Mouse (Mus musculus) liver, postnatal 0 days (tissue): ENCODE measurements around the gene Adamts20. TPM values are rescaled to one million over a fixed set of nuclear protein-coding genes. Genes with fewer than 3 reads are reported as not detected.

Source experiments
- ATAC-seq: fragments of 200-750 bp; cut with Nextera tagmentation; 2 replicates; pipeline ENCODE4 v1.8.0; 2017; ENCODE audit warnings: mild to moderate bottlenecking, moderate library complexity
- DNase-seq: peaks from one replicate; pipeline ENCODE4 v3.0.0-alpha.2; 2016
- H3K27ac ChIP-seq: fragments of 300-500 bp; sonication (generic); 2 replicates; pipeline ENCODE4 v1.5.1; 2014; ENCODE audit warnings: antibody characterized with exemption, moderate library complexity, mild to moderate bottlenecking, low read depth
- H3K27me3 ChIP-seq: fragments of 300-500 bp; sonication (generic); 2 replicates; pipeline ENCODE4 v1.6.1; 2014; ENCODE audit warnings: low read length, control low read depth, mixed read lengths; ENCODE audit not compliant: insufficient read depth
- H3K36me3 ChIP-seq: fragments of 300-500 bp; sonication (generic); replicated peaks from 2 replicates; pipeline ENCODE4 v1.6.1; 2014; ENCODE audit warnings: mild to moderate bottlenecking, control low read depth, low read length, moderate library complexity, mixed read lengths; ENCODE audit not compliant: insufficient read depth
- H3K4me1 ChIP-seq: fragments of 300-500 bp; sonication (generic); 2 replicates; pipeline ENCODE4 v1.6.1; 2014; ENCODE audit warnings: antibody characterized with exemption, mild to moderate bottlenecking, control low read depth; ENCODE audit not compliant: insufficient read depth
- H3K4me2 ChIP-seq: fragments of 300-500 bp; sonication (generic); 2 replicates; pipeline ENCODE4 v1.6.1; 2014; ENCODE audit warnings: low read depth, mild to moderate bottlenecking, low read length, moderate library complexity, mixed read lengths
- H3K4me3 ChIP-seq: fragments of 300-500 bp; sonication (generic); 2 replicates; pipeline ENCODE4 v1.5.1; 2014; ENCODE audit warnings: low read depth, low read length
- H3K9ac ChIP-seq: fragments of 300-500 bp; sonication (generic); replicated peaks from 2 replicates; pipeline ENCODE4 v1.6.1; 2014; ENCODE audit warnings: mild to moderate bottlenecking, moderate library complexity
- H3K9me3 ChIP-seq: fragments of 300-500 bp; sonication (generic); 2 replicates; pipeline ENCODE4 v1.6.1; 2016; ENCODE audit warnings: mild to moderate bottlenecking, control low read depth, low read length, mixed read lengths
- CTCF ChIP-seq: sonication (generic); IDR thresholded peaks from 2 replicates; pipeline ENCODE4 v1.5.1; 2016; ENCODE audit warnings: antibody characterized with exemption, low read depth
- EP300 ChIP-seq: IDR thresholded peaks from 2 replicates; pipeline ENCODE4 v1.6.1; 2016; ENCODE audit warnings: antibody characterized with exemption, low read depth, mild to moderate bottlenecking
- WGBS: fragments of 180-500 bp; shearing (Covaris S2); extraction: QIAGEN DNeasy Blood & Tissue Kit; methylation state at CpG from one replicate; pipeline ENCODE4 v1.1.7; 2014; ENCODE audit not compliant: insufficient replicate concordance; 5-methylcytosine and 5-hydroxymethylcytosine counted together
- polyA plus RNA-seq: library from polyadenylated mRNA; unstranded; fragments of >200 nt; fragmentation: Nextera tagmentation; extraction: Ambion mirVana; gene quantifications from 2 replicates; pipeline ENCODE4 v1.2.1, GENCODE M21; 2015

The Adamts20 gene
- polyA plus RNA-seq, 1 experiment from 2014 or later = not detected

- no peak for TF ChIP-seq CTCF
- no peak for TF ChIP-seq EP300
- WGBS = 63% methylated on average over 18 of the region's 18 CpGs
Observed at GRCm38 (mm10) chr15:94417216-94418155, 47.7 kb downstream of the Adamts20 start.

DNA sequence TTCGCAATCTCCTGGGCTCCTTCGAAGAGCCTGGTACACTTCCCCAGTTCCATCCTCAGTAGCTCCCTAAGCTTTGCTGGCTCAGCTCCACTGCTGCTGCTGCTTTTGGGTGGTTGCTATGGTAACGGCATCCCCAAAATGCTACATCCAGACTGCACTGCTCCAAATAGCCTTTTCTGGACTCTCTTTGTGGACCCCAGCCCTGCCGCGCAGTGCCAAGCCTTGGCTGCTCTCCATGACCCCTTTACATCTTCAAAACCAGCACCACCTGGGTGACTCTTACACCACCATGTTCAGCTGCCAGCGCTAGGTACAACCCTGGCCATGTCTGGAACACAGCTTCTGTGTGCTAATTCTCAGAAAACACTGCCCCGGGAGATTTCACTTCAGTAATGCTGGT lies 55.4 kb downstream of the Adamts20 start:
- 82% methylated on average over 7 of the region's 7 CpGs for WGBS
- Histone ChIP-seq H3K27ac (no peak overlapping the region), H3K9ac (no peak overlapping the region), H3K4me2 (no peak overlapping the region), H3K4me3 (no peak overlapping the region), H3K9me3 (no peaks in the 10 kb centered on the region), H3K4me1 (no peaks in the 10 kb centered on the region), H3K36me3 (no peaks in the 10 kb centered on the region), H3K27me3 (peaks cover 6% of the 10 kb centered on the region)
- TF ChIP-seq EP300 (no peak), CTCF (no peak)
- no peak for DNase-seq
- no peak for ATAC-seq

More at GRCm38 (mm10) chr15:94417216-94418155, 47.7 kb downstream of the Adamts20 start:
- H3K27me3 ChIP-seq = no peaks in the 10 kb centered on the region
- H3K4me3 ChIP-seq = no peak overlapping the region
- no peaks in the 10 kb centered on the region for H3K36me3 ChIP-seq
- H3K4me1 ChIP-seq = no peaks in the 10 kb centered on the region
- no peak overlapping the region for H3K9ac ChIP-seq
- no peak overlapping the region for H3K4me2 ChIP-seq
- no peaks in the 10 kb centered on the region for H3K9me3 ChIP-seq
- no peak overlapping the region for H3K27ac ChIP-seq
- no peak for DNase-seq
- ATAC-seq = no peak

GRCm38 (mm10) chr15:94406364-94406763 lies 58.9 kb downstream of the Adamts20 start:
- Histone ChIP-seq H3K9ac (no peak overlapping the region), H3K27ac (no peak overlapping the region), H3K4me2 (no peak overlapping the region), H3K9me3 (no peaks in the 10 kb centered on the region), H3K27me3 (peaks cover 36% of the 10 kb centered on the region), H3K36me3 (no peaks in the 10 kb centered on the region), H3K4me3 (no peak overlapping the region), H3K4me1 (peaks cover 7% of the 10 kb centered on the region; the same call in 1 of the 2 replicates)
- no peak for ATAC-seq
- no peak for TF ChIP-seq EP300
- TF ChIP-seq CTCF = no peak
- 23% methylated on average over 2 of the region's 2 CpGs for WGBS
- DNase-seq = no peak

DNA sequence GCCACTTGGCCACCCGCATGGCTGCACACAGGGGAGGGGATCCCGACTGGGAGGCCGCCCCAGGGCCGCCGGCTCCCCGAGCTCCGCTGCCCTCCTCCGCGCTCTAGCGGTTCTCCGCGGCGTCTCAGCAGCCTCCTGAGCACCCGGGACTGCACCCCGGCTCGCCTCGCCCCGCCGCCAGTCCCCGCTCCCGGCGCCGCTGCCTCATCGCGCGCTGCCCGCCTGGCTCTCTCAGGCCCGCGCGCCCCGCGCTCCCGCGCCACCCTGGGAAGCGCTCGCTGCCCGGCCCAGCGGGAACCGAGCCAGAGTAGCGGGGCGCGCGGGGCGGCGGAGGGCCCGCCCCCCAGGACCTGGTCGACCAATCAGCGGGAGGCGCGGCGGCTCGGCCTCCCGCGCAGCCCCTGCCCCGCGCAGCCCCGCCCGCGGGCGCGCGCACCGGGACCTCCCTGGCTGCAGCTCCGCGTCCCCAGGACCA lies 61.1 kb downstream of the Adamts20 start:
- H3K27ac ChIP-seq = no peak overlapping the region
- DNase-seq = peak; percentile 50
- no peak for TF ChIP-seq EP300
- no peak for TF ChIP-seq CTCF
- ATAC-seq = peak; percentile 40; the same call in 1 of the 2 replicates
- H3K4me2 ChIP-seq = peak overlapping the region; percentile 77
- peak overlapping the region; percentile 47 for H3K4me3 ChIP-seq
- H3K9me3 ChIP-seq = no peaks in the 10 kb centered on the region
- peaks cover 36% of the 10 kb centered on the region for H3K27me3 ChIP-seq
- H3K9ac ChIP-seq = no peak overlapping the region
- under 1% methylated on average over 52 of the region's 65 CpGs for WGBS
- peaks cover 7% of the 10 kb centered on the region; the same call in 1 of the 2 replicates for H3K4me1 ChIP-seq
- H3K36me3 ChIP-seq = no peaks in the 10 kb centered on the region

GRCm38 (mm10) chr15:94403461-94404070 lies 61.7 kb downstream of the Adamts20 start:
- H3K9me3 ChIP-seq = no peaks in the 10 kb centered on the region
- DNase-seq (no peak), ATAC-seq (0 out of 2 replicates have a peak, but pooled peaks have one; percentile 7)
- no peak overlapping the region for H3K9ac ChIP-seq
- H3K27ac ChIP-seq = no peak overlapping the region
- H3K4me2 ChIP-seq = peak overlapping the region; percentile 77
- H3K27me3 ChIP-seq = peaks cover 36% of the 10 kb centered on the region
- H3K4me1 ChIP-seq = peaks cover 7% of the 10 kb centered on the region; the same call in 1 of the 2 replicates
- peak overlapping the region; percentile 47 for H3K4me3 ChIP-seq
- TF ChIP-seq CTCF (no peak), EP300 (no peak)
- H3K36me3 ChIP-seq = no peaks in the 10 kb centered on the region
- 3% methylated on average over 34 of the region's 34 CpGs for WGBS

DNA sequence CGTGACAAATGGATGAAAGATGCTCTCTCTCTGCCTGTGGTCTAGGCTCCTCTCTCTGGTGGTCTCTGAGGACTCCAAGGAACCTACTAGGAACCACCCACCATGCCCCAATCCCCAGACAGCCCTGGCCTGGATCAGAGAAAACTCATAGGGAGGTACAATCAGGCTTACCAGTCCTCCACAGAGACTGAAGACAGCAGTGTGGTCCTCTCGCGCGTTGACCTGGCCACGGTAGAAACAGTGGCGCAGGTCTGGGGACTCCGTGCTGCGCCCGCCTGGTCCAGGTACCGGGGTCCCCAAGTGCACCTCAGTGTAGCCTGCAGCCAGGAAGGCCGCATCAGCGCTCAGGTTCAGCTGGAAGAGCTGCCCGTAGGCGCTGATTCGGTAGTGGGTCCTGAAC lies 62.2 kb downstream of the Adamts20 start:
- no peak for DNase-seq
- peaks cover 7% of the 10 kb centered on the region; the same call in 1 of the 2 replicates for H3K4me1 ChIP-seq
- H3K4me3 ChIP-seq = no peak overlapping the region
- WGBS = 12% methylated on average over 15 of the region's 15 CpGs
- H3K9me3 ChIP-seq = no peaks in the 10 kb centered on the region
- H3K4me2 ChIP-seq = no peak overlapping the region
- H3K27me3 ChIP-seq = peaks cover 36% of the 10 kb centered on the region
- no peak overlapping the region for H3K9ac ChIP-seq
- no peak overlapping the region for H3K27ac ChIP-seq
- no peaks in the 10 kb centered on the region for H3K36me3 ChIP-seq
- TF ChIP-seq CTCF (no peak), EP300 (no peak)
- no peak for ATAC-seq
